Mouse (Mus musculus) embryonic fibroblast, embryonic 13.5 days (primary cell): ENCODE measurements around the gene Olfr699. TPM values are rescaled to one million over a fixed set of nuclear protein-coding genes. Genes with fewer than 3 reads are reported as not detected.
"Not testable (repeated sequence)": the region's sequence is repeated elsewhere in the genome, so short reads cannot be mapped to it uniquely, and the experiment has no call there.

Source experiments
- H3K27ac ChIP-seq: 2 replicates; pipeline ENCODE4 v1.5.1; 2012; ENCODE audit warnings: low read length, control low read depth, inconsistent platforms; ENCODE audit not compliant: insufficient read depth
- H3K4me1 ChIP-seq: 2 replicates; pipeline ENCODE4 v1.6.1; 2011; ENCODE audit warnings: low read length; ENCODE audit not compliant: control insufficient read depth, insufficient read depth
- H3K4me3 ChIP-seq: 2 replicates; pipeline ENCODE4 v1.5.1; 2011; ENCODE audit warnings: mild to moderate bottlenecking, control low read depth, low read length; ENCODE audit not compliant: insufficient read depth
- CTCF ChIP-seq: IDR thresholded peaks from 2 replicates; pipeline ENCODE4 v1.5.1; 2011; ENCODE audit warnings: mild to moderate bottlenecking, control low read depth, low read length, moderate library complexity, borderline replicate concordance; ENCODE audit not compliant: insufficient read depth
- POLR2A ChIP-seq: IDR thresholded peaks from 2 replicates; pipeline ENCODE4 v1.6.1; 2011; ENCODE audit warnings: low read depth, mild to moderate bottlenecking, control low read depth, low read length, moderate library complexity
- polyA plus RNA-seq: library from polyadenylated mRNA; stranded (reverse); fragments of >200 nt; gene quantifications from 2 replicates; pipeline ENCODE4 v1.2.4, GENCODE M21; 2011; ENCODE audit warnings: low read depth; ENCODE audit not compliant: missing spikeins, insufficient read length

The Olfr699 gene
- not detected in 2 replicates for polyA plus RNA-seq

DNA sequence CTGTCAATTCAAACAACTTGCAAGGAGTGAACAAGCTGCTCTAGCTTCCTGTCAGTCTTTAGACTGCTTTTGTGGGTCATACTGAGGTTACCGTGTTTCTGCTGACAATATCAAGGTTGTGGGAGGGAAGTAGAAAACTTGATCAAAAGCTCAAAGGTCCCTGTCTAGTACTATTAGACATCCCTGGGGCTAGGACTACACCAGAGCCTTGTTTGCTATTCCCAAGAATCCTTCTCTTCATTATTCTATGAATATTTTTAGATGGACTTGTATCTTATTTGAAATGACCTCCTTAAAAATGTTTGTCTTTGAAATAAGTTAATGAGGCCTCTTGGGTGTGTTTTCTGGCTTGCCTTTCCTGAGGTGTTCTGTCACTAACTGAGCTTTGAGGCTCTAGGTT is at the start of gene Olfr699:
Gene Olfr699 (minus strand): TSS at position 101 of the 400 bp plus-strand sequence.
- H3K4me1 ChIP-seq, result no peaks in the 10 kb centered on the region
- no peak within 1 kb of the TSS for H3K27ac ChIP-seq
- H3K4me3 ChIP-seq, result no peak within 1 kb of the TSS
- TF ChIP-seq POLR2A, result no peak

DNA sequence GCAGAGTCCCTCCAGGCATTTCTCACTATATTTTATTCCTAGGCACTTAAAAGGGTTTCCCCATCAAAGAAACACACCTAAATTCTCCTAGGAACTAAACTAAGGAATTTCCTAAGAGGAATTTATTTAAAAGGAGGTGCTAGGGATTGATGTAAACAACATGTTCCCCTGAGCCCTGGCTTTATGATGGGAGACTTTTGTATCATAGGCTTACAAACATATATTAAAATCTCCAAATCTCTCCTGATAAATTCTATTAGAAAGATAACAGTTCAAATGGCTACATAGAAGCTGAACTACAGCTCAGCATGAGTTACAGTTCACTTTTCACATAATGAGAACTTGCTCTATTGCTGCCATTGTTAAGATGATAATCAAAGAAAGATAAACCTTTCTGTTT is 40.8 kb upstream of the Olfr699 start, which contains the start of gene Olfr702:
Gene Olfr702 (minus strand): TSS at position 101 of the 400 bp plus-strand sequence.
- Histone ChIP-seq H3K4me3 (no peak within 1 kb of the TSS), H3K4me1 (no peaks in the 10 kb centered on the region), H3K27ac (no peak within 1 kb of the TSS)
- TF ChIP-seq CTCF, result no peak
- TF ChIP-seq POLR2A, result no peak

- H3K4me1 ChIP-seq, result no peaks in the 10 kb centered on the region
- TF ChIP-seq POLR2A (no peak), CTCF (no peak)
- H3K4me3 ChIP-seq, result no peak overlapping the region
- H3K27ac ChIP-seq, result no peak overlapping the region
These were observed 25.4 kb upstream of the Olfr699 start for GRCm38 (mm10) chr7:106818414-106818813.

- no peaks in the 10 kb centered on the region for H3K4me1 ChIP-seq
- H3K4me3 ChIP-seq, result no peak overlapping the region
- TF ChIP-seq CTCF (no peak), POLR2A (no peak)
- H3K27ac ChIP-seq, result no peak overlapping the region
These were observed 22.8 kb upstream of the Olfr699 start for GRCm38 (mm10) chr7:106815775-106816174.

GRCm38 (mm10) chr7:106813829-106814228 is 20.8 kb upstream of the Olfr699 start, which contains the start of gene Olfr701:
Gene Olfr701, plus strand, starts transcription at chr7:106814129.
- Histone ChIP-seq H3K27ac (no peak within 1 kb of the TSS), H3K4me1 (no peaks in the 10 kb centered on the region), H3K4me3 (no peak within 1 kb of the TSS)
- TF ChIP-seq CTCF (no peak), POLR2A (no peak)

DNA sequence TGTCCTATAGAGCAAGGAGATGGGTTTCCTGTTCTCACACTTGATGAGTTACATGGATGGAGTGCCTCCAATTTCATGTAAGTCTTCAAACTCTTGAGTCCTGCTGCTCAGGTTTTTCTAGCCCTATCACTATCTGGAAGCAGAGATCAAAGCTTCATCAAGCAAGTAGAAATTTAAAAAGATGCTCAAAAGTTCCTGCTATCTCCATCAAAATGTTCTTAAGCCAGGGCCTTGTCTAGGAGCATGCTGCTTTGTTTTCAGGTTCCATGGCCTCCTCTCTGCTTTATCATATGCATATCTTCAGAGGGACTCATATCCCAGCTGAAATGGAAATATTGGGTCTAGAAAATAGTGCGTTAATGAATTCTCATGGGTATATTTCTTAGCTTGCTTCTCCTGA is 15.7 kb upstream of the Olfr699 start, which contains the start of gene Olfr700:
Gene Olfr700 (minus strand): TSS at position 101 of the 400 bp plus-strand sequence.
- TF ChIP-seq POLR2A, result no peak
- Histone ChIP-seq H3K4me1 (no peaks in the 10 kb centered on the region), H3K4me3 (no peak within 1 kb of the TSS), H3K27ac (no peak within 1 kb of the TSS)

DNA sequence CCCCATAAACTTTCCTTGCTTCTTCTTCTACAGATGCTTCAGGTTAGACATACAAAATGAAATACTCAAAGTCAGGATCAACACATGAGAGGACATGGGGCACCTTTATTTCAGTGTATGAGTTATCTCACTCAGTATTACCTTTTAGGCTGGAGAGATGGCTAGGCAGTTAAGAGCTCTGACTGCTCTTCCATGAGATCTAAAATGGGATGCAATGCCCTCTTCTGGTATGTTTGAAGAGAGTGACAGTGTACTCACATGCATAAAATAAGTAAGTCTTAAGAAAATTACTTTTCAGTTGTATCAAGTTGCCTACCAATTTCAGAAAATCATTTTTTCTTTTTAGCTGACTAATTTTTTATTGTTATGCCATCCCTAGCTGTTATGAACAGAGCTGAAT is 4.7 kb downstream of the Olfr699 start:
- no peaks in the 10 kb centered on the region for H3K4me1 ChIP-seq
- no peak overlapping the region for H3K4me3 ChIP-seq
- H3K27ac ChIP-seq, result no peak overlapping the region
- no peak for TF ChIP-seq POLR2A
- TF ChIP-seq CTCF, result no peak

DNA sequence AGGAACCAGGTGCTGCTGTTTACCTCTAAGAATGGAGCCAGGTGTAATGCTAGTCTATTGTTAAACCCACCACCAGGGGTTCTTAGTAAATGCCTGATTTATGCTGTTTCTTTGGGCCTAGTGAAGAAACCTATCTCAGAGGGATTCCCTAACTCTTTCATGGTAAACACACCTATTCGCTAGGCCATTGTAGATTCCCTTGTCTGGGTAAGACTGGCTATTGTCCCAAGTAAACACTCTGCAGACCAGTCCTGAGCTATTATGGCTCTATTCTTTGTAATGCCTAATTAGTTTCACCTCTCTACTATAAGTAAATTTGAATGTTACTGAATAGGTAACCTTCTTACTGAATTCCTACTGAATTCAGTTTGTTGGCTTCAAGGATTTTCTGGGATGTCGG is 32.0 kb downstream of the Olfr699 start:
- not testable (repeated sequence) for H3K4me3 ChIP-seq, H3K4me1 ChIP-seq, H3K27ac ChIP-seq

DNA sequence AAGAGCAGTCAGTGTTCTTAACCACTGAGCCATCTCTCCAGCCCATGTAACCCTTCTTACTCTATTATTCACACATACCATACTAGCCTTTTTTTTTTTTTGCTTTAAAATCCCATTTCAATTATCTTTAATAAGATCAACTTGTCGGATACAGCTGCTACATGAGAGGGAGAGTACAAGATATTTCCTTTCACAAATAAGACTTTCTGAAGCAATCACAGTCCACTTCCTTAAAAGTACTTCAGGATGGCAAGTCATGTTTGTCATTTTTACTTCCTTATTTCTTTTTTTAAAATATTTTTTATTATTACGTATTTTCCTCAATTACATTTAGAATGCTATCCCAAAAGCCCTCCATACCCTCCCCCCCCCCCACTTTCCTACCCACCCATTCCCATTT is 34.2 kb downstream of the Olfr699 start:
- TF ChIP-seq POLR2A, result no peak
- TF ChIP-seq CTCF, result no peak
- H3K4me3 ChIP-seq, result no peak overlapping the region
- no peak overlapping the region for H3K27ac ChIP-seq
- H3K4me1 ChIP-seq, result no peaks in the 10 kb centered on the region

- TF ChIP-seq POLR2A (no peak), CTCF (no peak)
These were observed 37.7 kb downstream of the Olfr699 start, which contains the start of gene Olfr698 for GRCm38 (mm10) chr7:106755297-106755696. Gene Olfr698, minus strand, starts transcription at chr7:106755397.

DNA sequence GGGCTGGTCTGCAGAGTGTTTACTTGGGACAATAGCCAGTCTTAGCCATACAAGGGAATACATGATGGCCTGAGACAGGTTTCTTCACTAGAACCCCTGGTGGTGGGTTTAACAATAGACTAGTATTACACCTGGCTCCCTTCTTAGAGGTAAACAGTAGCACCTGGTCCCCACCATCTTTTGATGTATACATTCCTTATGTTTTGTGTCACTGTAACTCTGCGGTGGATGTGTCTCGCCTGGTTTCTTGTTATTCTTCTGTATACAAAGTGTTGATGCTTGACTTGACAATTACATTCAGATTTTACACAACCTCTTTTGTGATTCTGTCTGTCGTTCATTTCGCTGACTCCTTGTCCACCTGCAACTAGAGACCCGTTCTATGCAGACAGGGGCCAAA is 47.2 kb downstream of the Olfr699 start:
- H3K27ac ChIP-seq, result no peak overlapping the region
- no peaks in the 10 kb centered on the region for H3K4me1 ChIP-seq
- no peak overlapping the region for H3K4me3 ChIP-seq
- TF ChIP-seq CTCF (no peak), POLR2A (no peak)

More at GRCm38 (mm10) chr7:106755297-106755696, 37.7 kb downstream of the Olfr699 start, which contains the start of gene Olfr698:
- no peak within 1 kb of the TSS for H3K27ac ChIP-seq
- no peaks in the 10 kb centered on the region for H3K4me1 ChIP-seq
- no peak within 1 kb of the TSS for H3K4me3 ChIP-seq
